Mouse (Mus musculus) limb, embryonic 12.5 days (tissue): ENCODE data around the gene Bahcc1. TPM values are rescaled to one million over a fixed set of nuclear protein-coding genes. Genes with fewer than 3 reads are reported as not detected.

ENCODE experiments used
- ATAC-seq: fragments of 200-750 bp; cut with Nextera tagmentation; 2 replicates; pipeline ENCODE4 v1.8.0; 2017; ENCODE audit warnings: low read depth, moderate TSS enrichment; ENCODE audit not compliant: insufficient number of reproducible peaks, insufficient read depth, low FRiP score, low TSS enrichment
- H3K27ac ChIP-seq: fragments of 300-500 bp; sonication (generic); 2 replicates; pipeline ENCODE4 v1.5.1; 2016; ENCODE audit warnings: mild to moderate bottlenecking, moderate library complexity
- H3K27me3 ChIP-seq: fragments of 300-500 bp; sonication (generic); 2 replicates; pipeline ENCODE4 v1.6.1; 2016; ENCODE audit warnings: mild to moderate bottlenecking, moderate library complexity
- H3K36me3 ChIP-seq: fragments of 300-500 bp; sonication (generic); 2 replicates; pipeline ENCODE4 v1.6.1; 2016; ENCODE audit warnings: mild to moderate bottlenecking, moderate library complexity
- H3K4me1 ChIP-seq: fragments of 300-500 bp; sonication (generic); replicated peaks from 2 replicates; pipeline ENCODE4 v1.6.1; 2016
- H3K4me2 ChIP-seq: fragments of 300-500 bp; sonication (generic); 2 replicates; pipeline ENCODE4 v1.6.1; 2016; ENCODE audit warnings: mild to moderate bottlenecking, moderate library complexity
- H3K4me3 ChIP-seq: fragments of 300-500 bp; sonication (generic); replicated peaks from 2 replicates; pipeline ENCODE4 v1.5.1; 2016; ENCODE audit warnings: mild to moderate bottlenecking
- H3K9ac ChIP-seq: fragments of 300-500 bp; sonication (generic); replicated peaks from 2 replicates; pipeline ENCODE4 v1.6.1; 2016; ENCODE audit warnings: mild to moderate bottlenecking, moderate library complexity
- H3K9me3 ChIP-seq: fragments of 300-500 bp; sonication (generic); 2 replicates; pipeline ENCODE4 v1.6.1; 2016; ENCODE audit warnings: mild to moderate bottlenecking, moderate library complexity
- WGBS: fragments of 180-500 bp; shearing (Covaris S2); methylation state at CpG from one replicate; pipeline ENCODE4 v1.1.7; 2016; 5-methylcytosine and 5-hydroxymethylcytosine counted together
- polyA plus RNA-seq: library from polyadenylated mRNA; unstranded; fragments of >200 nt; fragmentation: Nextera tagmentation; extraction: Ambion mirVana; gene quantifications from 2 replicates; pipeline ENCODE4 v1.2.1, GENCODE M21; 2016

Gene Bahcc1
- polyA plus RNA-seq, 1 experiment from 2014 or later: 18.3 TPM

- peak overlapping the region; percentile 91 for H3K4me2 ChIP-seq
- no peaks in the 10 kb centered on the region for H3K27me3 ChIP-seq
- no peak for ATAC-seq
- peaks cover 47% of the 10 kb centered on the region for H3K4me1 ChIP-seq
- H3K27ac ChIP-seq: peak overlapping the region; percentile 99
- H3K9ac ChIP-seq: no peak overlapping the region; the same call in 1 of the 2 replicates
- H3K9me3 ChIP-seq: no peaks in the 10 kb centered on the region
- H3K4me3 ChIP-seq: peak overlapping the region; percentile 54; the same call in 1 of the 2 replicates
- no peaks in the 10 kb centered on the region for H3K36me3 ChIP-seq
- WGBS: 48% methylated on average over 16 of the region's 16 CpGs
Observed at GRCm38 (mm10) chr11:120314721-120315415, 82.1 kb downstream of the Bahcc1 start.

GRCm38 (mm10) chr11:120315416-120315761 lies 82.6 kb downstream of the Bahcc1 start:
- H3K9me3 ChIP-seq: no peaks in the 10 kb centered on the region
- peak overlapping the region; percentile 99 for H3K27ac ChIP-seq
- peak overlapping the region; percentile 86; the same call in 1 of the 2 replicates for H3K9ac ChIP-seq
- no peak for ATAC-seq
- peaks cover 44% of the 10 kb centered on the region for H3K4me1 ChIP-seq
- H3K36me3 ChIP-seq: no peaks in the 10 kb centered on the region
- no peaks in the 10 kb centered on the region for H3K27me3 ChIP-seq
- H3K4me2 ChIP-seq: peak overlapping the region; percentile 91
- 33% methylated on average over 4 of the region's 4 CpGs for WGBS
- H3K4me3 ChIP-seq: peak overlapping the region; percentile 54

GRCm38 (mm10) chr11:120315832-120316689 lies 83.3 kb downstream of the Bahcc1 start:
- H3K9ac ChIP-seq: peak overlapping the region; percentile 86
- ATAC-seq: peak; percentile 96
- H3K4me1 ChIP-seq: peaks cover 40% of the 10 kb centered on the region
- no peaks in the 10 kb centered on the region for H3K27me3 ChIP-seq
- peak overlapping the region; percentile 99 for H3K27ac ChIP-seq
- 12% methylated on average over 37 of the region's 37 CpGs for WGBS
- H3K9me3 ChIP-seq: no peaks in the 10 kb centered on the region
- H3K4me2 ChIP-seq: peak overlapping the region; percentile 91
- peak overlapping the region; percentile 54 for H3K4me3 ChIP-seq
- H3K36me3 ChIP-seq: no peaks in the 10 kb centered on the region

GRCm38 (mm10) chr11:120316690-120317254 lies 84.0 kb downstream of the Bahcc1 start:
- peak overlapping the region; percentile 54 for H3K4me3 ChIP-seq
- H3K36me3 ChIP-seq: no peaks in the 10 kb centered on the region
- 22% methylated on average over 13 of the region's 13 CpGs for WGBS
- peaks cover 33% of the 10 kb centered on the region for H3K4me1 ChIP-seq
- peak overlapping the region; percentile 99 for H3K27ac ChIP-seq
- H3K27me3 ChIP-seq: no peaks in the 10 kb centered on the region
- H3K9me3 ChIP-seq: no peaks in the 10 kb centered on the region
- peak overlapping the region; percentile 91 for H3K4me2 ChIP-seq
- ATAC-seq: no peak
- H3K9ac ChIP-seq: peak overlapping the region; percentile 86

GRCm38 (mm10) chr11:120317456-120317855 lies 84.7 kb downstream of the Bahcc1 start:
- no peak for ATAC-seq
- peak overlapping the region; percentile 99 for H3K27ac ChIP-seq
- H3K27me3 ChIP-seq: no peaks in the 10 kb centered on the region
- peaks cover 28% of the 10 kb centered on the region for H3K4me1 ChIP-seq
- H3K9ac ChIP-seq: no peak overlapping the region
- H3K9me3 ChIP-seq: no peaks in the 10 kb centered on the region
- WGBS: 76% methylated on average over 7 of the region's 7 CpGs
- no peak overlapping the region; the same call in 1 of the 2 replicates for H3K4me3 ChIP-seq
- H3K36me3 ChIP-seq: no peaks in the 10 kb centered on the region
- H3K4me2 ChIP-seq: peak overlapping the region; percentile 91

- ATAC-seq: no peak
- Histone ChIP-seq H3K4me3 (no peak overlapping the region), H3K9ac (no peak overlapping the region), H3K9me3 (no peaks in the 10 kb centered on the region), H3K36me3 (no peaks in the 10 kb centered on the region), H3K27ac (no peak overlapping the region), H3K27me3 (no peaks in the 10 kb centered on the region), H3K4me1 (peaks cover 27% of the 10 kb centered on the region), H3K4me2 (no peak overlapping the region)
- WGBS: 82% methylated on average over 5 of the region's 5 CpGs
Observed at GRCm38 (mm10) chr11:120319310-120319709, 86.6 kb downstream of the Bahcc1 start.

- H3K36me3 ChIP-seq: no peaks in the 10 kb centered on the region
- H3K4me3 ChIP-seq: no peak overlapping the region
- H3K27me3 ChIP-seq: no peaks in the 10 kb centered on the region
- H3K4me1 ChIP-seq: peaks cover 18% of the 10 kb centered on the region
- H3K9ac ChIP-seq: no peak overlapping the region
- WGBS: 96% methylated on average over 10 of the region's 10 CpGs
- H3K27ac ChIP-seq: no peak overlapping the region
- ATAC-seq: no peak
- no peaks in the 10 kb centered on the region for H3K9me3 ChIP-seq
- no peak overlapping the region for H3K4me2 ChIP-seq
Observed at GRCm38 (mm10) chr11:120320156-120320555, 87.4 kb downstream of the Bahcc1 start.

GRCm38 (mm10) chr11:120335431-120336021 lies 102.8 kb downstream of the Bahcc1 start:
- WGBS: 86% methylated on average over 6 of the region's 6 CpGs
- no peaks in the 10 kb centered on the region for H3K4me1 ChIP-seq
- no peaks in the 10 kb centered on the region for H3K36me3 ChIP-seq
- no peak overlapping the region for H3K4me3 ChIP-seq
- no peak overlapping the region for H3K9ac ChIP-seq
- H3K27me3 ChIP-seq: no peaks in the 10 kb centered on the region
- no peak overlapping the region for H3K4me2 ChIP-seq
- H3K27ac ChIP-seq: no peak overlapping the region
- no peak for ATAC-seq
- 0 out of 2 replicates have a peak, but pooled peaks cover 4% of the 10 kb centered on the region for H3K9me3 ChIP-seq

GRCm38 (mm10) chr11:120337447-120337846 lies 104.7 kb downstream of the Bahcc1 start:
- Histone ChIP-seq H3K36me3 (no peaks in the 10 kb centered on the region), H3K4me2 (no peak overlapping the region), H3K27ac (no peak overlapping the region), H3K9me3 (0 out of 2 replicates have a peak, but pooled peaks cover 4% of the 10 kb centered on the region), H3K9ac (no peak overlapping the region), H3K4me1 (no peaks in the 10 kb centered on the region), H3K4me3 (no peak overlapping the region), H3K27me3 (no peaks in the 10 kb centered on the region)
- WGBS: 34% methylated on average over 2 of the region's 2 CpGs
- no peak for ATAC-seq

- 72% methylated on average over 3 of the region's 3 CpGs for WGBS
- no peaks in the 10 kb centered on the region for H3K4me1 ChIP-seq
- no peak for ATAC-seq
- no peak overlapping the region for H3K9ac ChIP-seq
- no peak overlapping the region for H3K4me2 ChIP-seq
- 0 out of 2 replicates have a peak, but pooled peaks cover 4% of the 10 kb centered on the region for H3K9me3 ChIP-seq
- no peaks in the 10 kb centered on the region for H3K36me3 ChIP-seq
- H3K4me3 ChIP-seq: no peak overlapping the region
- no peak overlapping the region for H3K27ac ChIP-seq
- no peaks in the 10 kb centered on the region for H3K27me3 ChIP-seq
Observed at GRCm38 (mm10) chr11:120338786-120339185, 106.0 kb downstream of the Bahcc1 start.
